Mouse (Mus musculus) layer of hippocampus, adult 9-10 months (tissue): Measurements from ENCODE around the gene Rtel1.
A peak's percentile ranks its signal among the peaks of the same experiment; 100 is the strongest.

Experiments
- DNase-seq: peaks from one replicate; pipeline ENCODE4 v3.0.0; 2022; ENCODE audit warnings: low spot score

Rtel1 gene

GRCm38 (mm10) chr2:181391022-181391421 lies 71.5 kb downstream of the Rtel1 start:
- DNase-seq: no peak

DNA sequence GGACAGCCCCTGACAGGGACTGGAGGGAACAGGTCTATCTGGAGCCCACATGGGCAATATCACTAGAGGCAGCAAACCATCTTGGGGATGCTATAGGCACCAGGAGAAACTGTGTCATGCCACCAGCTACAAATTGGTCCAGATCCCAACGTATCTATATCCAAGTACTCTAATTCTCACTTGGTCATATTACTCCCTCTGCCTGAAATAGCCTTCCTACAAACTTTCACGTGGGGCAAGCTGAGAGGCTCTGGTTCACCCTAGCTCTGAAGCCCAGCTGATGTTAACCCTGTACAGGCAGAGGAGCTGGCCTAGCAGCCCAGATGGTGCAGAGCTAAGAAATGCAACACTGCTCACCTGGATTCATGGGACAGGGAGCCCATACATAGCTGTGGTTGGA lies 72.0 kb downstream of the Rtel1 start:
- no peak for DNase-seq

DNA sequence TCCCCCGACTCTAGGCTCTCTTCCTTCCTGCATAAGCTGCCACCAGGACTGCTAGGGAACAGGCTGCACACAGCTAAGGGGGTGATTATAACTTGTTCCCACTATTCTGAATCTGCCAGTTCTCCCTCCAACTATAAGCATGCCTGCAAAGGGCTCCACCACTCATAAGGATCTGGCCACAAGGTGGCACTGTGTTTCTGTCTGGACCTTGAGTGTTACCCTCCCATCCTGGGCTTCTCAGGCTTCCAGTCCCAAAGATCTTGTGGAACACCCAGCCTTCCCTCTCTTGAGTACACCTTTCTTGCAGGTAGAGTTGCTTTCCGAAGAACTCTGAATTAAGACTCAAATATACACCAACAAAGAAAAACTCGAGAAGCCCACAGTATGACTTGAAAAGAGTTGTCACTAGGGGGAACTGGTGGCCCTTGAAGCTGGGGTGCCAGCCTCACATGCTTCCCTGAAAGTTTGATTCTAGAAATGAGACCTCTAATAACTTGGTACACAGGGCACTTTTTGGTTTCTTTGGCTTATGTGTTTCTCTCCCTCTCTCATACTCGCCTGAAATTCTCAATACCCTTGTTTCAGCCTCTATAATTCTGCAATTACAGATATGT lies 73.2 kb downstream of the Rtel1 start:
- peak; percentile 86 for DNase-seq

- no peak for DNase-seq
Measured at GRCm38 (mm10) chr2:181394086-181394485, 74.5 kb downstream of the Rtel1 start.

GRCm38 (mm10) chr2:181397207-181397761 lies 77.7 kb downstream of the Rtel1 start:
- no peak for DNase-seq

GRCm38 (mm10) chr2:181401497-181401896 lies 82.0 kb downstream of the Rtel1 start:
- DNase-seq: no peak

DNA sequence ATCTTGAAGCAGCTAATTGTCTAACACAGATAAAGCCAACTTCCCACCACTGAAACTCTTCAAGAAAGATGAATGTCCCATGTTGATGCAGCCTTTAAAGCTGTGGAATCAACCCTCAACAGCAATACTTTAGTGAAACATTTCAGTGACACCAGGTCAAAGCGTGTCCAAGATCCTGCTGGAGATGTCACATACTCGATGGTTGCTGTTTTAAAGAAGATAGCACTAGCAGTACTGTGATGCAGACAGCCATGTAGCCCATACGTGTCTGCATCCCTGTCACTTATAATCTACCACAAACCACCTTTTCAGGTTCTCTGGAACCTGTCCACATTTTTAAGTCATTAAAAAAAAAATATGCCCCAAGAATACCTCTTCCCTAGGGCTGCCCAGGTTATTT lies 84.2 kb downstream of the Rtel1 start:
- no peak for DNase-seq
